Mouse (Mus musculus): ENCODE results near the gene Zfp444.

DNA sequence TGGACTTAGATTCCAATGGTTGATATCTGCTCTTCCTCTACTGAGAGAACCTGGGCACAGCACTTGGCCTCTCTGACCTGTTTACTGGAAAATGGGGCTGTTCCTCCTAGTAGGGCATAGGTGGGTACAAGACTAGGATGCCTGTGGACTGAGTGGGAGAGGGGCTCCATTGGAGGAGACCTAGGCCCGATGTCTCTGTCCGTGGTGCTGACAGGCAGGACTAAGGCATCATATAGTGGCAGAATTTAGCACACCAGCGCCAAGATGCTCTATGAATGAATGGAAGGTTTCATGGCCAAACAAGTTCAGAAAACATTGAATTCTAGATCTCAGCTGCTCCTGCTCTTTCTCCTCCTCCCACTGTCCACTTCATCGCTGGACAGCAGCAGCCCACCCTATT is 41.7 kb upstream of the Zfp444 start:
- TF ChIP-seq CTCF (IDR thresholded peaks at IDR 0.05; ENCODE audit: control insufficient read depth, insufficient read depth, low read length) (no peak), POLR2A (IDR thresholded peaks at IDR 0.05; ENCODE audit: borderline replicate concordance, control insufficient read depth, low read depth, low read length) (no peak)

Measured in bone marrow, adult 2 months (tissue).